ENCODE assay signal across 8 mouse cellular contexts in genomic region chr14:55767519-55768414, GRCm38 (mm10). TPM values are rescaled to one million over a fixed set of nuclear protein-coding genes. Genes with fewer than 3 reads are reported as not detected.
A peak's percentile ranks its signal among the peaks of the same experiment; 100 is the strongest.
DNase-seq lines count a peak whose midpoint lies in the region; ATAC-seq and TF ChIP-seq lines count a peak whose summit lies in the region.

No protein-coding gene starts in this region.

- H3K4me3 ChIP-seq in G1E (ENCODE audit: low read depth, low read length) = peak overlapping the region; percentile 44; the same call in 1 of the 2 replicates
- H3K4me3 ChIP-seq in heart, embryonic 13.5 days = peak overlapping the region; percentile 53
- H3K4me3 ChIP-seq in kidney, embryonic 14.5 days (ENCODE audit: low read length) = peak overlapping the region; percentile 31
- H3K4me3 ChIP-seq in lung, postnatal 0 days (ENCODE audit: low read depth, low read length) = no peak overlapping the region
- no peak overlapping the region for H3K4me3 ChIP-seq in thymus, adult 2 months (ENCODE audit: control insufficient read depth, insufficient read depth, low read length)

- WGBS in heart, embryonic 13.5 days = 11% methylated on average over 52 of the region's 52 CpGs
- 12% methylated on average over 52 of the region's 52 CpGs for WGBS in kidney, embryonic 14.5 days
- 10% methylated on average over 52 of the region's 52 CpGs for WGBS in lung, postnatal 0 days
- WGBS in thymus, adult 2 months = 18% methylated on average over 52 of the region's 52 CpGs

- H3K9me3 ChIP-seq in G1E (replicated peaks) = peaks cover 7% of the 10 kb centered on the region
- H3K9me3 ChIP-seq in heart, embryonic 13.5 days = no peaks in the 10 kb centered on the region
- no peaks in the 10 kb centered on the region for H3K9me3 ChIP-seq in kidney, embryonic 14.5 days (ENCODE audit: control insufficient read depth, low read length)
- H3K9me3 ChIP-seq in lung, postnatal 0 days (ENCODE audit: low read length) = no peaks in the 10 kb centered on the region

- peak; percentile 46 to 56 for DNase-seq in B cell, adult 2 months
- DNase-seq in G1E (ENCODE audit: low spot score) = no peak
- DNase-seq in embryo, embryonic 10 days (ENCODE audit: low spot score) = peak; percentile 79
- peak; percentile 71 for DNase-seq in lung, postnatal 0 days (ENCODE audit: low spot score)
- peak; percentile 78 for DNase-seq in retina, postnatal 1 day
- no peak for DNase-seq in thymus, adult 2 months

- peak overlapping the region; percentile 82 for H3K4me2 ChIP-seq in heart, embryonic 13.5 days
- H3K4me2 ChIP-seq in kidney, embryonic 14.5 days (replicated peaks; ENCODE audit: low read depth, low read length) = peak overlapping the region; percentile 49
- peak overlapping the region; percentile 50 for H3K4me2 ChIP-seq in lung, postnatal 0 days (replicated peaks; ENCODE audit: low read depth, low read length)

- no peak overlapping the region for H3K27ac ChIP-seq in heart, embryonic 13.5 days (replicated peaks)
- H3K27ac ChIP-seq in kidney, embryonic 14.5 days (ENCODE audit: low read depth, low read length) = no peak overlapping the region
- 0 out of 2 replicates have a peak overlapping the region, but pooled peaks have one; percentile 14 for H3K27ac ChIP-seq in lung, postnatal 0 days (ENCODE audit: low read length)
- no peak overlapping the region for H3K27ac ChIP-seq in thymus, adult 2 months (ENCODE audit: control insufficient read depth, insufficient read depth, low read length)

- peaks cover 11% of the 10 kb centered on the region for H3K27me3 ChIP-seq in G1E (ENCODE audit: insufficient read depth, low read length)
- H3K27me3 ChIP-seq in heart, embryonic 13.5 days (replicated peaks) = peaks cover 77% of the 10 kb centered on the region
- peaks cover 22% of the 10 kb centered on the region for H3K27me3 ChIP-seq in kidney, embryonic 14.5 days (ENCODE audit: control insufficient read depth, insufficient read depth, low read length)
- no peaks in the 10 kb centered on the region for H3K27me3 ChIP-seq in lung, postnatal 0 days (replicated peaks; ENCODE audit: insufficient read depth, low read length)
- peaks cover 4% of the 10 kb centered on the region; the same call in 1 of the 2 replicates for H3K27me3 ChIP-seq in thymus, adult 2 months (ENCODE audit: control insufficient read depth, insufficient read depth, low read length)

- peak overlapping the region; percentile 78 for H3K9ac ChIP-seq in heart, embryonic 13.5 days
- H3K9ac ChIP-seq in kidney, embryonic 14.5 days (ENCODE audit: low read depth, low read length) = peak overlapping the region; percentile 14; the same call in 1 of the 2 replicates
- H3K9ac ChIP-seq in lung, postnatal 0 days (replicated peaks; ENCODE audit: low read depth) = 0 out of 2 replicates have a peak overlapping the region, but pooled peaks have one; percentile 1

- no peaks in the 10 kb centered on the region for H3K36me3 ChIP-seq in G1E (replicated peaks)
- peaks cover 3% of the 10 kb centered on the region; the same call in 1 of the 2 replicates for H3K36me3 ChIP-seq in heart, embryonic 13.5 days
- no peaks in the 10 kb centered on the region for H3K36me3 ChIP-seq in kidney, embryonic 14.5 days (ENCODE audit: control insufficient read depth, insufficient read depth, low read length)
- H3K36me3 ChIP-seq in lung, postnatal 0 days (ENCODE audit: insufficient read depth, low read length) = no peaks in the 10 kb centered on the region
- H3K36me3 ChIP-seq in thymus, adult 2 months (ENCODE audit: control insufficient read depth, insufficient read depth, low read length) = no peaks in the 10 kb centered on the region

- no peak for ATAC-seq in G1E (ENCODE audit: extremely low read depth, insufficient number of reproducible peaks, low FRiP score, poor library complexity, severe bottlenecking)
- peak; percentile 32; the same call in 1 of the 2 replicates for ATAC-seq in heart, embryonic 13.5 days (ENCODE audit: extremely low read depth, insufficient number of reproducible peaks, low FRiP score, low TSS enrichment)
- ATAC-seq in kidney, embryonic 14.5 days (ENCODE audit: low FRiP score, low TSS enrichment) = peak; percentile 70
- ATAC-seq in lung, postnatal 0 days = peak; percentile 56

- H3K4me1 ChIP-seq in G1E (ENCODE audit: insufficient read depth, low read depth, low read length) = peaks cover 93% of the 10 kb centered on the region
- H3K4me1 ChIP-seq in heart, embryonic 13.5 days = peaks cover 29% of the 10 kb centered on the region
- no peaks in the 10 kb centered on the region; the same call in 1 of the 2 replicates for H3K4me1 ChIP-seq in kidney, embryonic 14.5 days (ENCODE audit: control insufficient read depth, insufficient read depth, low read length)
- H3K4me1 ChIP-seq in lung, postnatal 0 days (ENCODE audit: insufficient read depth, low read depth, low read length) = peaks cover 9% of the 10 kb centered on the region; the same call in 1 of the 2 replicates
- peaks cover 4% of the 10 kb centered on the region; the same call in 1 of the 2 replicates for H3K4me1 ChIP-seq in thymus, adult 2 months (replicated peaks; ENCODE audit: control insufficient read depth, insufficient read depth, low read length)

- no peak for TF ChIP-seq CTCF in G1E (IDR thresholded peaks at IDR 0.05; ENCODE audit: low read depth, low read length)
- peak; percentile 73 for TF ChIP-seq CTCF in lung, postnatal 0 days (IDR thresholded peaks at IDR 0.05)
- no peak for TF ChIP-seq CTCF in thymus, adult 2 months (IDR thresholded peaks at IDR 0.05; ENCODE audit: borderline replicate concordance, control insufficient read depth, extremely low read depth, insufficient read depth, low read length, poor library complexity)

- TF ChIP-seq POLR2A in thymus, adult 2 months (IDR thresholded peaks at IDR 0.05; ENCODE audit: control insufficient read depth, extremely low read depth, insufficient read depth, low read length, poor library complexity) = no peak

- no peak for TF ChIP-seq EP300 in lung, postnatal 0 days (IDR thresholded peaks at IDR 0.05)

RNA-seq across cellular contexts. Expression of gene Ltb4r1, which starts 2.0 kb away (rescaled TPM):
- total RNA-seq in G1E (2014; fragmentation: Nextera tagmentation) = 0.53 TPM in 1 of 2 replicates, not detected in the other
- 0.11 and 0.17 TPM in 2 replicates for total RNA-seq in G1E (2017)
- 1.0 and 1.2 TPM in 2 replicates for polyA plus RNA-seq in G1E (2012)
- polyA plus RNA-seq in heart, embryonic 13.5 days (2015; fragmentation: Nextera tagmentation; extraction: Ambion mirVana) = 0.48 and 0.71 TPM in 2 replicates
- polyA plus RNA-seq in kidney, embryonic 14.5 days (2014; fragmentation: Nextera tagmentation; extraction: Ambion mirVana) = 0.23 TPM in 1 of 2 replicates, not detected in the other
- 4.1 and 4.6 TPM in 2 replicates for polyA plus RNA-seq in lung, postnatal 0 days (2015; fragmentation: Nextera tagmentation; extraction: Ambion mirVana)
- 2.6 and 2.8 TPM in 2 replicates for polyA plus RNA-seq in thymus, adult 2 months (2012; rRNA removed)

RNA-seq across cellular contexts. Expression of gene Ltb4r2, which starts 6.5 kb away (rescaled TPM):
- total RNA-seq in G1E (2014; fragmentation: Nextera tagmentation) = 0.44 TPM in 1 of 2 replicates, not detected in the other
- 0.11 and 0.12 TPM in 2 replicates for total RNA-seq in G1E (2017)
- 0.12 TPM in 1 of 2 replicates, not detected in the other for polyA plus RNA-seq in G1E (2012)
- polyA plus RNA-seq in heart, embryonic 13.5 days (2015; fragmentation: Nextera tagmentation; extraction: Ambion mirVana) = 0.25 and 0.27 TPM in 2 replicates
- 0.08 and 0.39 TPM in 2 replicates for polyA plus RNA-seq in kidney, embryonic 14.5 days (2014; fragmentation: Nextera tagmentation; extraction: Ambion mirVana)
- polyA plus RNA-seq in lung, postnatal 0 days (2015; fragmentation: Nextera tagmentation; extraction: Ambion mirVana) = 0.77 and 0.97 TPM in 2 replicates
- 1.7 and 1.8 TPM in 2 replicates for polyA plus RNA-seq in thymus, adult 2 months (2012; rRNA removed)

RNA-seq across cellular contexts. Expression of gene Cideb, which starts 9.5 kb away (rescaled TPM):
- total RNA-seq in G1E (2014; fragmentation: Nextera tagmentation) = not detected in 2 replicates
- 0.38 TPM in 1 of 2 replicates, not detected in the other for total RNA-seq in G1E (2017)
- not detected in 2 replicates for polyA plus RNA-seq in G1E (2012)
- 1.2 and 2.1 TPM in 2 replicates for polyA plus RNA-seq in heart, embryonic 13.5 days (2015; fragmentation: Nextera tagmentation; extraction: Ambion mirVana)
- 2.9 and 3.6 TPM in 2 replicates for polyA plus RNA-seq in kidney, embryonic 14.5 days (2014; fragmentation: Nextera tagmentation; extraction: Ambion mirVana)
- polyA plus RNA-seq in lung, postnatal 0 days (2015; fragmentation: Nextera tagmentation; extraction: Ambion mirVana) = 0.65 and 1.3 TPM in 2 replicates
- polyA plus RNA-seq in thymus, adult 2 months (2012; rRNA removed) = 1.8 and 2.7 TPM in 2 replicates

RNA-seq across cellular contexts. Expression of gene Adcy4, which starts 16.1 kb away (rescaled TPM):
- not detected in 2 replicates for total RNA-seq in G1E (2014; fragmentation: Nextera tagmentation)
- 0.16 TPM in 1 of 2 replicates, not detected in the other for total RNA-seq in G1E (2017)
- 0.03 and 0.05 TPM in 2 replicates for polyA plus RNA-seq in G1E (2012)
- 17.7 TPM in 2 replicates for polyA plus RNA-seq in heart, embryonic 13.5 days (2015; fragmentation: Nextera tagmentation; extraction: Ambion mirVana)
- polyA plus RNA-seq in kidney, embryonic 14.5 days (2014; fragmentation: Nextera tagmentation; extraction: Ambion mirVana) = 7.8 and 10.4 TPM in 2 replicates
- 29.3 and 33.3 TPM in 2 replicates for polyA plus RNA-seq in lung, postnatal 0 days (2015; fragmentation: Nextera tagmentation; extraction: Ambion mirVana)
- 7.4 and 11.2 TPM in 2 replicates for polyA plus RNA-seq in thymus, adult 2 months (2012; rRNA removed)

RNA-seq across cellular contexts. Expression of gene Ripk3, which starts 20.9 kb away (rescaled TPM):
- total RNA-seq in G1E (2014; fragmentation: Nextera tagmentation) (0.53 TPM in 1 of 2 replicates, not detected in the other), G1E (2017) (0.23 and 0.27 TPM in 2 replicates)
- 0.29 and 0.51 TPM in 2 replicates for polyA plus RNA-seq in G1E (2012)
- 18.8 and 20.6 TPM in 2 replicates for polyA plus RNA-seq in heart, embryonic 13.5 days (2015; fragmentation: Nextera tagmentation; extraction: Ambion mirVana)
- 38.1 and 43.3 TPM in 2 replicates for polyA plus RNA-seq in kidney, embryonic 14.5 days (2014; fragmentation: Nextera tagmentation; extraction: Ambion mirVana)
- polyA plus RNA-seq in lung, postnatal 0 days (2015; fragmentation: Nextera tagmentation; extraction: Ambion mirVana) = 16.2 and 24.2 TPM in 2 replicates
- polyA plus RNA-seq in thymus, adult 2 months (2012; rRNA removed) = 66.8 and 84.4 TPM in 2 replicates

Comparison
In these comparisons a context has a peak if more than half of its experiments do, and no peak if none do; other contexts are left out.
1. DNase-seq: peak in B cell, adult 2 months (2 of 2), embryo, embryonic 10 days (single experiment), lung, postnatal 0 days (single experiment) and retina, postnatal 1 day (single experiment); none in G1E (single experiment) and thymus, adult 2 months (single experiment).
2. H3K4me3 ChIP-seq: peak in G1E (single experiment), heart, embryonic 13.5 days (single experiment) and kidney, embryonic 14.5 days (single experiment); none in lung, postnatal 0 days (single experiment) and thymus, adult 2 months (single experiment).
3. H3K9ac ChIP-seq: peak in every context shown above with its lines; median percentile 78 in heart, embryonic 13.5 days; 14 in kidney, embryonic 14.5 days; 1 in lung, postnatal 0 days.
4. Peak in every context shown above with its lines, with median percentiles within 50 percentile points of each other: H3K4me2 ChIP-seq.